Mouse (Mus musculus) kidney, adult 8-10 months (tissue): Measurements from ENCODE around the gene Mlc1.

Experiments used
- DNase-seq, 2 experiments: peaks; one replicate each; pipeline ENCODE4 v3.0.0; 2022

Mlc1 gene

DNA sequence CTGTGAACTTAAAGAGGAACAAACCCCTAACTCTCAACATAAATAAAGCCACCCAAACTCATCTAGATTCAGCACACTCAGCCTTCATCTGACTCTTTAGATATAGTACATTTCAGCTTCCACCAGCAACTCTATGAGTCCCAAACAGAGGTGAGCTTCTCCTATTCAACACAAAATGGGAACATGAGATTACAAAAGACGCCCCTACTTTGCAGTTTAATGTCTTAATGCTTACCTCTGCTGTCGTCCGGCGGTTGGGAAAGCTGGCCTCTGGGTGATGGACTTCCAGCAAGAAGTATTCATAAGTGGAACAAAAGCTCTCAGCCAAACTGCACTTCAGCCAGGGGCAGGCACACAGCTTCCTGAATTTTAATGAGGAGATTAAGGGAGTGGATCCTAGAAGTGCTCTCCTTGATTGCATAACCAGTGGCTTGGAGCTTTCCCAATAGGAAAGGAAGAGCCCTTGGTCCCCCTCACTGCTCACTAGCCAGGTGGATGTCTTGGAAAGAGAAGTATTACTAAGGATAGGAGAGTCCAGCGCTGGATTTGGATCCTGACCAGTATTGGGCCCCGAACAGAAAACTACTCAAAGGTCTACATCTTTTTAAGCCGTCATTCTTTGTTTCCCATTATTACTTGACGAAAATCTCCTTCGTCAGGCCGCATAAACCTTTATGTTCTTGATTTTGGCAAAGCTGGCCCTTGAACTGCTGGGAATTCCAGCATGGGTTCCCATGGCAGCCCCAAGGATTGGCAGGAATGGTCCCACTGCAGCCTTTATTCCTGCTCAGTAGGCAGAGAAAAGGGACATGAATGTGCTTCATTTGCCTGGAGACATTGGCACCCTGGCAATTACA, at the start of gene Mlc1:
Mlc1 (minus strand) TSS at position 727 of the 857 bp plus-strand sequence.
- no peak for DNase-seq

DNA sequence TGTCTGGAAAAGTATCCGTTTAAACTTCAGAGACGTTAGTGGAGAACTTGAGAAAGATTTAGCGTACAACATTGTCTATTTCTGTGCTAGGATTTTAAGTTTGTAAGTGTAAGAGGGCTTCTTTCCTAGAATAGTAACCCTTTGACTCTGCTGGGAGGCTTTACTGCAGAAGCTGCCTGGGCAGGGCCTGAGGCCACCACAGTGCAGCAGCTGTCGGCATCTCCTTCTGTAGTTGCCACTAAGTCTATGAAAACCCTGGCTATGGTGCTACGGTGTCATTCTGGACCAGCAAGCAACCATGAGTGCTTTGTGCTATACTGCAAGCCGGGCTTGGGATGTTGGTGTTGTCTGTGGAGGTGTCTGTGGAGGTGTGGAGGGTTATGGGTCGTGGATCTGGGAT, 41.7 kb upstream of the Mlc1 start:
- DNase-seq = no peak

DNA sequence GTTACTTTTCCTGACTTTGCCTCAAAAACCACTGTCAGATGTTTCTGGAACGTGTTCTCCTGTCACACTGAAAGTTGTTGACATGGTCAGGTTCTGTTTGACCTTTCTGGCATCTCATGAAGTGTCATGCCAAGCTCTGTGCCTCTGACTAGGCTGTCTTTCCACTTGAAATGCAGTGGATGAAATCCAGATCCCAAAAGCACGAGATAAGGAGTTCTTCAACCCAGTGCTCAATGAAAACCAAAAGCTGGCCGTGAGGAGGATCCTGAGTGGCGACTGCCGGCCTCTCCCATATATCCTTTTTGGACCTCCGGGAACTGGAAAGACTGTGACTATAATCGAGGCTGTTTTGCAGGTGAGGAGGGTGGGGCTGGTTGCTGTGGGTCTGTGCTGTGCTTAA, 41.3 kb upstream of the Mlc1 start:
- DNase-seq = no peak

GRCm38 (mm10) chr15:89016722-89017121, 37.9 kb upstream of the Mlc1 start:
- no peak for DNase-seq

- no peak for DNase-seq
Measured at GRCm38 (mm10) chr15:89007781-89008180, 29.0 kb upstream of the Mlc1 start.

DNA sequence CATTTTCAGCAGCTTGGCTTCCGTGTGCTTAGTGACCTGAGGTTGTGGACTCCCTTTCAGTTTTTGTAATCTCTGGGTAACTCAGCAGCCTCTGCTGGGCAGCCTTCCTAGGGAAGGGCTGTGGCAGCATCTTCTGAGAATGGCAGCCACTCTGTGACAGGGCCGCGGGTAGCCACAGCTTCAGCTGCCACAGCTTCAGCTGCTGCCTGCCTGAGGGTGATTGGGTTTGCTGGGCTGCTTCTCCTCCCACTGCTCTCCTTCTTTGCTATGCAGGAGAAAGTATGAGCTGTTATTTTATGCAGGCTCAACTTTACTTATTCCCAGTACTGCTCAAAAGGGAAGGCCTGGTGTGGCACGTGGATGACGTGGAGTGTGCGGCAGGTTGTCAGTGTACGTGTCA, 28.2 kb upstream of the Mlc1 start:
- no peak for DNase-seq

DNA sequence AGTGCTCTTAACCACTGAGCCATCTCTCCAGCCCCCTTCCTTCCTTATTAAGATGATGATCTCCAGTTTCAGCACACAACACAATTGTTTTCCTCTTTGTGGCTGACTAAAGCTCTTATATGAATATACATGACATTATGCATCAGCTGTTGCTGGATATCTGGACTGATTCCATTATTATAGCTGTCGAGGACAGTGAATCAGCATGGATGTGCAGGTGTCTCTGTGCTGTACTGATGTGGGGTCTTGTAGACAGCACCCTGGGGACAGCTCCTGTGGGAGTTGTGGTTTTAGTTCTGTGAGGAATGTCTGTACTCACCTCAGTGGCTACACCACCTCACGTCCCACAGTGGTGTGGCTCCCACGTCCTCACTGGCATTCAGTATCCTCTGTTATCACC, 22.4 kb upstream of the Mlc1 start:
- no peak for DNase-seq

DNA sequence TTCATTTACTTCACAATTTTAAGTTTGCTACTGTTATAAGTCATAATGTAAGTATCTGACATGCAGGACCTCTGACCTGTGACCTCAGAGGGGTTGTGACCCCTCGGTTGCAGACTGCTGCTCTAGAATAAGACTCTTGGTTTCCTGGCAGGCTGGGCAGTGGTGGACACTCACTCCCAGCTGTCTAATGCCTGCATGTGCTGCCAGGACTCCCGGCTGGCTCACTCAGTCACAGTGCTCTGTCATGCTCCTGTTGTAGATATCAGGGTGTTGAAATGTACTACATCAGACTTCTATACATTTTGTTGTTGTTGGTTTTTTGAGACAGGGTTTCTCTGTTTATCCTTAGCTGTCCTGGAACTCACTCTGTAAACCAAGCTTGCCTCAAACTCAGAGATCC, 21.6 kb upstream of the Mlc1 start:
- no peak for DNase-seq

DNA sequence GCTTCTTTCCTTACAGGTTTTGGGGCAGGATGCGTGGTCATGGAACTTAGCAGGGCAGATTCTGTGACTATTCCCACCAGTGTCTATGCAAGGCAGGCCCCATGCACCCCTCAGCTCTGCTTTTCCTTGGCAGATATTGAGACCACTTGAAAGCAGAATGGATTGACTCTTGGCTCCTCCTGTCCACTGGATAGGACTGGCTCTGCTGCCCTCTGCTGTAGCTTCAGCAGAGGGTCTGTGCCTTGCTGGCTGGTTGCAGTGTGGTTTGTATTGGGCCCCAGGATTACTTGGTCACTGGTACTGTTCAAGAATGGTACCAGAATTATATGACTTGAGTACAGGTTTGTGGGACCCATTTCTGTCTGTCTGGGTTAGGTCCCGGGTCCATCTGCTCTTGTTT, 20.3 kb upstream of the Mlc1 start:
- DNase-seq = no peak

GRCm38 (mm10) chr15:88998636-88999035, 19.8 kb upstream of the Mlc1 start:
- DNase-seq = no peak

- DNase-seq = peak in 1 of 2 experiments; percentile 7
Measured at GRCm38 (mm10) chr15:88989236-88989635, 10.4 kb upstream of the Mlc1 start.

- DNase-seq = no peak
Measured at GRCm38 (mm10) chr15:88982534-88983079, 3.8 kb upstream of the Mlc1 start, which contains the start of gene Mov10l1. Mov10l1 (plus strand) TSS chr15:88982909.

GRCm38 (mm10) chr15:88979138-88979446, 285 bp upstream of the Mlc1 start:
- no peak for DNase-seq

- DNase-seq = no peak
Measured at GRCm38 (mm10) chr15:88972300-88972699, 6.5 kb downstream of the Mlc1 start.

DNA sequence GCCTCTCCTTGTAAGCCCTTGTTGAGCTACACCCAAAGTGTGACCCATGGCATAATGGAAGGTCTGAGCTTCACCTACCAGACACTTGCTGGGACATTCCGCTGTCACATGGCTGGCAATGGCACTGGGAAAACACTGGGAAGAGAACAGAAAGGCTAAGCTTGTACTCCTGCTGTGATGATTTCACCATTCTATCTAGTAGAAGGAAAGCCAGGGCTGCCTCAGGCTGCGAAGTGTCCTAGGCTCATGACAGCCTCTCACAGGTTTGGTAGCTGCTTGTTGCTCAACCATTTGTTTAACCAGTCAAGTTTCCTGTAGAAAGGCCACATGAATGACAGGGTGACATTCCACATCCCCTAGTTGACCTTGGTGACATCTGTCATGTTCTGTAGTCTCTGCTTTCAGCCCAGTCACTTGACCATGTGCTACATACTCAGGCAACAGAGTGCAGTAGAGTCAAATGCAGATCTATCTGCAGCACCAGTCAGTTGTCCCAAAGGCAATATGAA, 14.7 kb downstream of the Mlc1 start:
- DNase-seq = no peak

GRCm38 (mm10) chr15:88957522-88957921, 21.3 kb downstream of the Mlc1 start:
- no peak for DNase-seq

- no peak for DNase-seq
Measured at GRCm38 (mm10) chr15:88955342-88955741, 23.5 kb downstream of the Mlc1 start.

- peak; percentile 9 to 19 for DNase-seq
Measured at GRCm38 (mm10) chr15:88954368-88955072, 24.3 kb downstream of the Mlc1 start, which contains the start of gene Ttll8. Ttll8 (minus strand) TSS chr15:88954418.

DNA sequence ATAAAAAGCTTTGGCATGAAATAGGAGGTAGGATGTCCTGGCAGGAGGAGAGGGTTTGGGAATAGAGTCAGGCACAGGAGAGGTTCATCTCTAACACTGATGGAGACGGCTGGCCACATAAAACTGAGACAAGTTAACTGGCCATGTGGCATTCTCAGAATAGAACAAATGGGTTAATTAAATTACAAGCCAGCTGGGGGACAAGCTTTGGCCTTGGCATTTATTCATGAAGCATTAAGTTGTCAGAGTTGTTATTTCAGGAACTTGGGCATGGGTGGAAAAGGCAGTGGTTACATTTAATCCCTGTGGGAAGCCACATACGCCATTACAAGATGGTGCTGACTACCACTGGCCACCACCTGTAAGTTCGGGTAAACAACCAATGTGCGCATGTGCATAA, 27.6 kb downstream of the Mlc1 start:
- no peak for DNase-seq

DNA sequence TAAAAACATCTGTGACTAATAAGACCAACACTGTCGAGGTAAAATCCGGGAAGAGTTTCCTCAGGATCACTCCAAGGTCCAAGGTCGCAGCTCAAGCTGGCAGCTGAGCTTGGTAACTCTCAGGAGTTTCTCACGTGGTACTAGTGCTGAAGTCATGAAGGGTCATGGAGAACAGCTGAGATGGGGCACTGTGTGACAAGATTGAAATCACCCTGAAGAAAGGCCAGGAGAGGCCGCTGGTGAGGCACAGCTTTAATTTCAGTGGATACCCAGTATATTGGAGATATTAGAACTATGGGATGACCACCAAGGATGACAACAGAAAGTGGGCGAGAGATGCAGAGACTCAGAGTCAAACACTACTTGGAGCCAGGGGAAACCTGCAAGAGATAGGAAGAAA, 32.0 kb downstream of the Mlc1 start:
- peak; percentile 50 to 58 for DNase-seq

- DNase-seq = no peak
Measured at GRCm38 (mm10) chr15:88943896-88944551, 34.8 kb downstream of the Mlc1 start.

DNA sequence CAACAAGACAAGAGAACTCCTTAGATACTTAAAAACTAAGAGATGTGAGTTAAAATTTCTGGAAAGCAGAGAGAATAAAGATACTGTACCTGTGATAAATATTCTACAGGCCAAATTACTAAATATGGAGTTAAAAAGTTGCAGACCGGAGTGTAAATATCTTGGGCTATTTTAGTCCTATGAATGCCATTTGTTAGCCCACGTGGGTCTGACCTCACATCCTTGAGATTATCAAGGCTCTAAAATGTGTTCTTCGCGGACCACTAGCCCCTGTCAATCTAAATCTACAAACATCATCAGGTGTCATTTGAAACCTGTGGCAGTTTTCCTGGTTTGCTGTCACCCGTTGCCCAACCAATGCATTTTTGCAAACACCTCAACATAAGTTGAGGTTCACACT, 36.0 kb downstream of the Mlc1 start:
- DNase-seq = no peak

DNA sequence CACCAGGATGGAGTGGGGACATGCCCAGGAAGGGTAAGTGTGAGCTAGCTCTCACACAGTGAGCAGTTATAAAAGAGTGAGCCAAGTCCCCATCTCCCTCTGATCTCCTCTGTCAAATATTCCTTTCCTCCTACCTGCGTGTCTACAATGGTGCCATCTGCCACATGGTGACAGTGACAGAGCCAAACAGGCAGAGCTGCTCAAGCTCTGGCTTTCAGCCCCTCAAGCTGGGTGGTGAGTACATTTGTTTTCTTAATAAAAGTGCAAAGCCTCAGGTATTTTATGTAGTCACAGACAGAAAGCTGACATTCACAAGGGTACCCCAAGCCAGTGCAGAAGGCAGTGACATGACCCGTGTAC, 41.5 kb downstream of the Mlc1 start:
- no peak for DNase-seq
